Mouse (Mus musculus) liver, postnatal 0 days (tissue): ENCODE measurements around the gene Fbf1.

Experiments
- CTCF ChIP-seq: sonication (generic); IDR thresholded peaks from 2 replicates; pipeline ENCODE4 v1.5.1; 2016; ENCODE audit warnings: antibody characterized with exemption, low read depth
- EP300 ChIP-seq: IDR thresholded peaks from 2 replicates; pipeline ENCODE4 v1.6.1; 2016; ENCODE audit warnings: antibody characterized with exemption, low read depth, mild to moderate bottlenecking

DNA sequence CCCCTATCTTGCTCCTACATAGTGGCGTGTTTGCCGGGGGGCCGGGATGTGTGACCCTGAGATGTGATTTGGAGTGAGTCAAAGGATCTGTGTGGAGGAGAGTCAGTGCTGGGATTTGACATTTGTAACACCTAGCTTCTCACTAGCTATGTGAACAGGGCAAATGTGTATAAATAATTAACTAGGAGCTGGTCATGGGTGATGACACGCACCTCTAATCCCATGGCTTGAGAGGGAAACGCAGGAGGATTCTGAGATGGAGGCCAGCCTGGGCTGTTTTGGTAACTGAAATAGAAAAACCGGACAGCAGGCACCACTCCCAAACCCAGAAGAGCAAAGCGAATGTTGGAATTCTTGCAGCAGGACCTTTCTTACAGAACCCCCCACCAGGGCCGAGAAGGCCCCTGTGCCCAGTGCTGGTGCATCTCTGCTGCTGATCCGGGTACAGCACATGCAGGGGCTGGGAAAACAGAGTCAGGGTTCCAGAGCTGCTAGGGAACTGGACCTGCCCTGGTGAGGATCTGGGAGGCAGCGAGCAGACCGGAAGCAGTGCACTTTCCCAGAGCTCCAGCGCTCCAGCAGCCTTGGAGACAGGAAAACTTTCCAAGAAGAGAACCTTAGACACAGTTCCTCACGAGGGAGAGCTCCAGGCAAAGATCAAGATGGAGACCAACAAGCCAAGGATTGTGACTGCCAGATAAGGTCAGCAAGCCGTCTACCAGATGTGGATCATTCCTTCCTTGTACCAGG lies 69.1 kb downstream of the Fbf1 start:
- TF ChIP-seq CTCF = no peak
- TF ChIP-seq EP300 = no peak
